Mouse (Mus musculus): ENCODE results near the gene Vcam1. TPM values are rescaled to one million over a fixed set of nuclear protein-coding genes. Genes with fewer than 3 reads are reported as not detected.

Gene Vcam1
- total RNA-seq, 2 experiments from 2014 or later: 14.7 to 17.1 TPM

GRCm38 (mm10) chr3:116094886-116095285 lies 34.6 kb downstream of the Vcam1 start:
- no peak for DNase-seq (ENCODE audit: low spot score)
- intact Hi-C loops (cut with DNase I): no loop called here

GRCm38 (mm10) chr3:116094288-116094687 lies 35.2 kb downstream of the Vcam1 start:
- DNase-seq (ENCODE audit: low spot score): no peak
- intact Hi-C loops (cut with DNase I): no loop called here

- DNase-seq (ENCODE audit: low spot score): no peak
- intact Hi-C loops (cut with DNase I): no loop called here
Measured at GRCm38 (mm10) chr3:116092547-116092946, 36.9 kb downstream of the Vcam1 start.

- intact Hi-C loops (cut with DNase I): no loop called here
- DNase-seq (ENCODE audit: low spot score): no peak
Measured at GRCm38 (mm10) chr3:116091706-116092105, 37.8 kb downstream of the Vcam1 start.

- intact Hi-C loops (cut with DNase I): no loop called here
- no peak for DNase-seq (ENCODE audit: low spot score)
Measured at GRCm38 (mm10) chr3:116085962-116086361, 43.5 kb downstream of the Vcam1 start.

GRCm38 (mm10) chr3:116080939-116081676 lies 48.4 kb downstream of the Vcam1 start:
- intact Hi-C loops (cut with DNase I): loop anchor here (5.0 kb wide), 1 partner anchor 46 kb away; the partner anchor contains the start of gene Vcam1
- DNase-seq (ENCODE audit: low spot score): peak; percentile 10

- intact Hi-C loops (cut with DNase I): loop anchor here (5.0 kb wide), 1 partner anchor 47 kb away; the partner anchor contains the start of gene Vcam1
- no peak for DNase-seq (ENCODE audit: low spot score)
Measured at GRCm38 (mm10) chr3:116080166-116080788, 49.2 kb downstream of the Vcam1 start.

- no peak for DNase-seq (ENCODE audit: low spot score)
- intact Hi-C loops (cut with DNase I): no loop called here
Measured at GRCm38 (mm10) chr3:116078490-116078889, 51.0 kb downstream of the Vcam1 start.

GRCm38 (mm10) chr3:116076739-116077138 lies 52.7 kb downstream of the Vcam1 start:
- no peak for DNase-seq (ENCODE audit: low spot score)
- intact Hi-C loops (cut with DNase I): no loop called here

GRCm38 (mm10) chr3:116072584-116072983 lies 56.9 kb downstream of the Vcam1 start:
- DNase-seq (ENCODE audit: low spot score): no peak
- intact Hi-C loops (cut with DNase I): no loop called here

GRCm38 (mm10) chr3:116062141-116062540 lies 67.3 kb downstream of the Vcam1 start:
- intact Hi-C loops (cut with DNase I): no loop called here
- no peak for DNase-seq (ENCODE audit: low spot score)

GRCm38 (mm10) chr3:116060320-116060719 lies 69.2 kb downstream of the Vcam1 start:
- intact Hi-C loops (cut with DNase I): no loop called here

More at GRCm38 (mm10) chr3:116060320-116060719, 69.2 kb downstream of the Vcam1 start:
- DNase-seq (ENCODE audit: low spot score): no peak

Other genes starting within 250 kb of the Vcam1 start
- gene Dph5, start 241.9 kb downstream of the Vcam1 start, total RNA-seq (2021): 1 to 10 TPM; 5.2 to 5.6 TPM
- 10 to 100 TPM; 14.9 to 18.7 TPM for gene Slc30a7, start 122.3 kb downstream of the Vcam1 start, total RNA-seq (2021)
- gene Extl2, start 122.2 kb downstream of the Vcam1 start, total RNA-seq (2021): 10 to 100 TPM; 13.2 to 14.9 TPM
- gene Gpr88, start 123.8 kb upstream of the Vcam1 start, total RNA-seq (2021): under 1 TPM in 1 of 2 experiments, not detected in 1; 0.75 TPM

Data from heart, postnatal 25 days (tissue).